Mouse (Mus musculus) liver, embryonic 16.5 days (tissue): ENCODE results near the gene Hist2h3c2. TPM values are rescaled to one million over a fixed set of nuclear protein-coding genes. Genes with fewer than 3 reads are reported as not detected.
"Not testable (repeated sequence)": the region's sequence is repeated elsewhere in the genome, so short reads cannot be mapped to it uniquely, and the experiment has no call there.

Experiments
- ATAC-seq: fragments of 200-750 bp; cut with Nextera tagmentation; 2 replicates; pipeline ENCODE4 v1.8.0; 2017; ENCODE audit warnings: low read depth, mild to moderate bottlenecking, moderate number of reproducible peaks, moderate library complexity
- H3K27ac ChIP-seq: fragments of 300-500 bp; sonication (generic); 2 replicates; pipeline ENCODE4 v1.5.1; 2014; ENCODE audit warnings: mild to moderate bottlenecking, low read length
- H3K27me3 ChIP-seq: fragments of 300-500 bp; sonication (generic); 2 replicates; pipeline ENCODE4 v1.6.1; 2014; ENCODE audit warnings: low read depth, low read length, mixed read lengths; ENCODE audit not compliant: control insufficient read depth, insufficient read depth
- H3K36me3 ChIP-seq: fragments of 300-500 bp; sonication (generic); 2 replicates; pipeline ENCODE4 v1.6.1; 2014; ENCODE audit warnings: mild to moderate bottlenecking; ENCODE audit not compliant: control insufficient read depth, insufficient read depth
- H3K4me1 ChIP-seq: fragments of 300-500 bp; sonication (generic); 2 replicates; pipeline ENCODE4 v1.6.1; 2014; ENCODE audit warnings: low read depth, low read length, mixed read lengths; ENCODE audit not compliant: control insufficient read depth
- H3K4me2 ChIP-seq: fragments of 300-500 bp; sonication (generic); 2 replicates; pipeline ENCODE4 v1.6.1; 2014; ENCODE audit warnings: low read depth, low read length, mixed read lengths
- H3K4me3 ChIP-seq: fragments of 300-500 bp; sonication (generic); 2 replicates; pipeline ENCODE4 v1.5.1; 2014; ENCODE audit warnings: low read depth, mild to moderate bottlenecking, low read length
- H3K9ac ChIP-seq: fragments of 300-500 bp; sonication (generic); 2 replicates; pipeline ENCODE4 v1.6.1; 2014; ENCODE audit warnings: low read depth, low read length
- H3K9me3 ChIP-seq: fragments of 300-500 bp; sonication (generic); replicated peaks from 2 replicates; pipeline ENCODE4 v1.6.1; 2016; ENCODE audit warnings: low read length; ENCODE audit not compliant: control insufficient read depth
- WGBS: fragments of 180-500 bp; shearing (Covaris S2); extraction: QIAGEN DNeasy Blood & Tissue Kit; methylation state at CpG from one replicate; pipeline ENCODE4 v1.1.7; 2014; ENCODE audit not compliant: insufficient replicate concordance; 5-methylcytosine and 5-hydroxymethylcytosine counted together
- polyA plus RNA-seq: library from polyadenylated mRNA; unstranded; fragments of >200 nt; fragmentation: Nextera tagmentation; extraction: Ambion mirVana; gene quantifications from 2 replicates; pipeline ENCODE4 v1.2.1, GENCODE M21; 2015

Gene Hist2h3c2
- polyA plus RNA-seq, 1 experiment from 2014 or later: 9.2 TPM

- under 1% methylated on average over 27 of the region's 47 CpGs for WGBS
Measured at GRCm38 (mm10) chr3:96220131-96220764, 18.7 kb downstream of the Hist2h3c2 start.

GRCm38 (mm10) chr3:96219661-96220130 is 19.2 kb downstream of the Hist2h3c2 start, which contains the start of the genes Bola1 and Hist2h2ab:
Gene Bola1 (minus strand): TSS chr3:96219709.
Gene Hist2h2ab (plus strand): TSS chr3:96219865.
- Histone ChIP-seq H3K36me3 (no peaks in the 10 kb centered on the region), H3K4me1 (peaks cover 29% of the 10 kb centered on the region), H3K9ac (peak within 1 kb of the TSS; percentile 79), H3K4me2 (peak within 1 kb of the TSS; percentile 81), H3K9me3 (no peaks in the 10 kb centered on the region), H3K27ac (peak within 1 kb of the TSS; percentile 99), H3K27me3 (no peaks in the 10 kb centered on the region), H3K4me3 (peak within 1 kb of the TSS; percentile 68)
- ATAC-seq: peak; percentile 58
- under 1% methylated on average over 37 of the region's 37 CpGs for WGBS

More at GRCm38 (mm10) chr3:96220131-96220764, 18.7 kb downstream of the Hist2h3c2 start:
- peak overlapping the region; percentile 79 for H3K9ac ChIP-seq
- ATAC-seq, H3K36me3 ChIP-seq, H3K27me3 ChIP-seq, H3K9me3 ChIP-seq: not testable (repeated sequence)
- H3K4me2 ChIP-seq: peak overlapping the region; percentile 81
- H3K4me1 ChIP-seq: peaks cover 34% of the 10 kb centered on the region
- peak overlapping the region; percentile 99 for H3K27ac ChIP-seq
- H3K4me3 ChIP-seq: peak overlapping the region; percentile 68

- Histone ChIP-seq H3K4me3 (peak overlapping the region; percentile 68), H3K36me3 (no peaks in the 10 kb centered on the region), H3K27me3 (no peaks in the 10 kb centered on the region), H3K4me2 (peak overlapping the region; percentile 81), H3K27ac (peak overlapping the region; percentile 99), H3K4me1 (peaks cover 26% of the 10 kb centered on the region), H3K9me3 (no peaks in the 10 kb centered on the region), H3K9ac (peak overlapping the region; percentile 79)
- WGBS: 0% methylated on average over 12 of the region's 12 CpGs
- no peak for ATAC-seq
Measured at GRCm38 (mm10) chr3:96219191-96219641, 19.7 kb downstream of the Hist2h3c2 start.

- Histone ChIP-seq H3K4me2 (no peak overlapping the region), H3K36me3 (no peaks in the 10 kb centered on the region), H3K9ac (no peak overlapping the region), H3K4me1 (no peaks in the 10 kb centered on the region; the same call in 1 of the 2 replicates), H3K27me3 (no peaks in the 10 kb centered on the region), H3K27ac (no peak overlapping the region), H3K9me3 (no peaks in the 10 kb centered on the region), H3K4me3 (no peak overlapping the region)
- 32% methylated on average over 15 of the region's 15 CpGs for WGBS
- ATAC-seq: no peak
Measured at GRCm38 (mm10) chr3:96209242-96209641, 29.7 kb downstream of the Hist2h3c2 start.

GRCm38 (mm10) chr3:96207819-96208218 is 31.1 kb downstream of the Hist2h3c2 start:
- no peaks in the 10 kb centered on the region for H3K9me3 ChIP-seq
- no peaks in the 10 kb centered on the region for H3K36me3 ChIP-seq
- no peak overlapping the region for H3K27ac ChIP-seq
- ATAC-seq: no peak
- no peak overlapping the region for H3K9ac ChIP-seq
- no peak overlapping the region for H3K4me2 ChIP-seq
- no peaks in the 10 kb centered on the region; the same call in 1 of the 2 replicates for H3K4me1 ChIP-seq
- WGBS: 64% methylated on average over 3 of the region's 3 CpGs
- no peaks in the 10 kb centered on the region for H3K27me3 ChIP-seq
- no peak overlapping the region for H3K4me3 ChIP-seq

- H3K27ac ChIP-seq: no peak overlapping the region
- ATAC-seq: no peak
- H3K9ac ChIP-seq: no peak overlapping the region
- 48% methylated on average over 2 of the region's 2 CpGs for WGBS
- H3K4me2 ChIP-seq: no peak overlapping the region
- no peaks in the 10 kb centered on the region for H3K27me3 ChIP-seq
- no peaks in the 10 kb centered on the region for H3K9me3 ChIP-seq
- H3K4me3 ChIP-seq: no peak overlapping the region
- no peaks in the 10 kb centered on the region for H3K36me3 ChIP-seq
- peaks cover 22% of the 10 kb centered on the region for H3K4me1 ChIP-seq
Measured at GRCm38 (mm10) chr3:96199731-96200130, 39.2 kb downstream of the Hist2h3c2 start.

GRCm38 (mm10) chr3:96198601-96199251 is 40.2 kb downstream of the Hist2h3c2 start:
- H3K27ac ChIP-seq, H3K9me3 ChIP-seq, H3K4me2 ChIP-seq, H3K4me3 ChIP-seq, H3K36me3 ChIP-seq, H3K27me3 ChIP-seq, ATAC-seq, H3K9ac ChIP-seq: not testable (repeated sequence)
- peaks cover 22% of the 10 kb centered on the region for H3K4me1 ChIP-seq
- 7% methylated on average over 7 of the region's 8 CpGs for WGBS

GRCm38 (mm10) chr3:96198181-96198580 is 40.7 kb downstream of the Hist2h3c2 start:
- no peaks in the 10 kb centered on the region for H3K9me3 ChIP-seq
- H3K36me3 ChIP-seq: no peaks in the 10 kb centered on the region
- peak overlapping the region; percentile 99 for H3K4me2 ChIP-seq
- peaks cover 3% of the 10 kb centered on the region for H3K27me3 ChIP-seq
- 6% methylated on average over 6 of the region's 6 CpGs for WGBS
- H3K4me1 ChIP-seq: peaks cover 22% of the 10 kb centered on the region
- ATAC-seq: no peak
- peak overlapping the region; percentile 16; the same call in 1 of the 2 replicates for H3K27ac ChIP-seq
- peak overlapping the region; percentile 84 for H3K4me3 ChIP-seq
- H3K9ac ChIP-seq: 0 out of 2 replicates have a peak overlapping the region, but pooled peaks have one; percentile 89
